Mouse (Mus musculus) midbrain, postnatal 0 days (tissue): ENCODE measurements around the gene Slc43a3. TPM values are rescaled to one million over a fixed set of nuclear protein-coding genes. Genes with fewer than 3 reads are reported as not detected.

Experiments used
- ATAC-seq: fragments of 200-750 bp; cut with Nextera tagmentation; 2 replicates; pipeline ENCODE4 v1.8.0; 2017; ENCODE audit warnings: moderate number of reproducible peaks, mild to moderate bottlenecking, moderate TSS enrichment, moderate library complexity; ENCODE audit not compliant: low FRiP score
- DNase-seq: peaks from one replicate; pipeline ENCODE4 v3.0.0-alpha.2; 2015; ENCODE audit warnings: low spot score
- H3K27ac ChIP-seq: fragments of 300-500 bp; sonication (generic); 2 replicates; pipeline ENCODE4 v1.5.1; 2014; ENCODE audit warnings: low read depth, mild to moderate bottlenecking, low read length, mixed read lengths
- H3K27me3 ChIP-seq: fragments of 300-500 bp; sonication (generic); 2 replicates; pipeline ENCODE4 v1.6.1; 2014; ENCODE audit warnings: low read length, control low read depth, mixed read lengths; ENCODE audit not compliant: insufficient read depth
- H3K36me3 ChIP-seq: fragments of 300-500 bp; sonication (generic); 2 replicates; pipeline ENCODE4 v1.6.1; 2014; ENCODE audit warnings: low read length, control low read depth, mixed read lengths; ENCODE audit not compliant: insufficient read depth
- H3K4me1 ChIP-seq: fragments of 300-500 bp; sonication (generic); 2 replicates; pipeline ENCODE4 v1.6.1; 2014; ENCODE audit warnings: mild to moderate bottlenecking, control low read depth, antibody characterized with exemption, low read length, mixed read lengths; ENCODE audit not compliant: insufficient read depth
- H3K4me2 ChIP-seq: fragments of 300-500 bp; sonication (generic); 2 replicates; pipeline ENCODE4 v1.6.1; 2014; ENCODE audit warnings: low read depth, mild to moderate bottlenecking, low read length, mixed read lengths; ENCODE audit not compliant: poor library complexity, severe bottlenecking
- H3K4me3 ChIP-seq: fragments of 300-500 bp; sonication (generic); 2 replicates; pipeline ENCODE4 v1.5.1; 2014; ENCODE audit warnings: low read depth, mild to moderate bottlenecking, low read length, moderate library complexity
- H3K9ac ChIP-seq: fragments of 300-500 bp; sonication (generic); replicated peaks from 2 replicates; pipeline ENCODE4 v1.6.1; 2014; ENCODE audit warnings: mild to moderate bottlenecking, low read length, moderate library complexity, mixed read lengths; ENCODE audit not compliant: poor library complexity, severe bottlenecking
- H3K9me3 ChIP-seq: fragments of 300-500 bp; sonication (generic); 2 replicates; pipeline ENCODE4 v1.6.1; 2016; ENCODE audit warnings: low read length, control low read depth
- CTCF ChIP-seq: IDR thresholded peaks from 2 replicates; pipeline ENCODE4 v1.5.1; 2016; ENCODE audit warnings: antibody characterized with exemption, mild to moderate bottlenecking
- WGBS: fragments of 180-500 bp; shearing (Covaris S2); extraction: QIAGEN DNeasy Blood & Tissue Kit; methylation state at CpG from one replicate; pipeline ENCODE4 v1.1.7; 2014; 5-methylcytosine and 5-hydroxymethylcytosine counted together
- microRNA-seq: library from miRNA; unstranded; fragments of <30 nt; microRNA quantifications from one replicate; pipeline ENCODE4, GENCODE M21; 2016; ENCODE audit warnings: borderline number of aligned reads
- polyA plus RNA-seq: library from polyadenylated mRNA; unstranded; fragments of >200 nt; fragmentation: Nextera tagmentation; extraction: Ambion mirVana; gene quantifications from 2 replicates; pipeline ENCODE4 v1.2.1, GENCODE M21; 2015
- total RNA-seq: library from RNA; depleted of rRNA; stranded (reverse); fragments of >200 nt; gene quantifications from 2 replicates; pipeline ENCODE4 v1.2.3, GENCODE M21; 2014; rRNA removed

The Slc43a3 gene
- total and polyA plus RNA-seq, 2 experiments from 2014 or later: 1.9 to 2.0 TPM

- DNase-seq (no peak), ATAC-seq (no peak)
- no peak overlapping the region for H3K4me2 ChIP-seq
- no peaks in the 10 kb centered on the region for H3K4me1 ChIP-seq
- H3K27me3 ChIP-seq: no peaks in the 10 kb centered on the region
- no peak overlapping the region for H3K4me3 ChIP-seq
- no peak for TF ChIP-seq CTCF
- no peak overlapping the region for H3K9ac ChIP-seq
- H3K27ac ChIP-seq: no peak overlapping the region
- no peaks in the 10 kb centered on the region for H3K9me3 ChIP-seq
- 87% methylated on average over 4 of the region's 4 CpGs for WGBS
- no peaks in the 10 kb centered on the region for H3K36me3 ChIP-seq
These were observed 68.0 kb downstream of the Slc43a3 start for GRCm38 (mm10) chr2:85004341-85004740.

- TF ChIP-seq CTCF: no peak
- Histone ChIP-seq H3K36me3 (no peaks in the 10 kb centered on the region), H3K9ac (no peak overlapping the region), H3K27me3 (no peaks in the 10 kb centered on the region), H3K4me2 (no peak overlapping the region), H3K4me3 (no peak overlapping the region), H3K4me1 (no peaks in the 10 kb centered on the region), H3K9me3 (no peaks in the 10 kb centered on the region), H3K27ac (no peak overlapping the region)
- ATAC-seq (no peak), DNase-seq (no peak)
- WGBS: 85% methylated on average over 7 of the region's 7 CpGs
These were observed 70.2 kb downstream of the Slc43a3 start for GRCm38 (mm10) chr2:85006600-85006999.

GRCm38 (mm10) chr2:85007729-85008128 lies 71.3 kb downstream of the Slc43a3 start:
- peak; percentile 17 for DNase-seq

More at GRCm38 (mm10) chr2:85007729-85008128, 71.3 kb downstream of the Slc43a3 start:
- 23% methylated on average over 4 of the region's 4 CpGs for WGBS
- Histone ChIP-seq H3K27me3 (no peaks in the 10 kb centered on the region), H3K9ac (no peak overlapping the region), H3K27ac (no peak overlapping the region), H3K9me3 (no peaks in the 10 kb centered on the region), H3K36me3 (no peaks in the 10 kb centered on the region), H3K4me2 (no peak overlapping the region), H3K4me1 (no peaks in the 10 kb centered on the region), H3K4me3 (no peak overlapping the region)
- peak; percentile 69 for TF ChIP-seq CTCF
- ATAC-seq: no peak

Small RNA genes lying within 50 kb of the gene (microRNA-seq; reads per million reads assigned to microRNA genes)
- gene Gm24332: not detected

Other genes starting within 250 kb of the Slc43a3 start
- 39.0 and 39.4 TPM in 2 replicates for gene Zdhhc5, start 221.4 kb upstream of the Slc43a3 start, total RNA-seq
- gene Zdhhc5, start 221.4 kb upstream of the Slc43a3 start, polyA plus RNA-seq: 14.5 and 17.9 TPM in 2 replicates
- gene Clp1, start 209.2 kb upstream of the Slc43a3 start, total RNA-seq: 12.6 TPM in 2 replicates
- 12.5 and 13.4 TPM in 2 replicates for gene Clp1, start 209.2 kb upstream of the Slc43a3 start, polyA plus RNA-seq
- gene Ypel4, start 202.5 kb upstream of the Slc43a3 start, total RNA-seq: 12.9 and 15.0 TPM in 2 replicates
- gene Ypel4, start 202.5 kb upstream of the Slc43a3 start, polyA plus RNA-seq: 14.3 and 14.7 TPM in 2 replicates
- gene Gm19426, start 192.9 kb upstream of the Slc43a3 start, total RNA-seq: 0.88 and 1.1 TPM in 2 replicates
- gene Gm19426, start 192.9 kb upstream of the Slc43a3 start, polyA plus RNA-seq: 2.1 and 2.4 TPM in 2 replicates
- 19.9 and 20.9 TPM in 2 replicates for gene Serping1, start 161.1 kb upstream of the Slc43a3 start, total RNA-seq
- 30.6 and 31.9 TPM in 2 replicates for gene Serping1, start 161.1 kb upstream of the Slc43a3 start, polyA plus RNA-seq
- 14.0 and 16.5 TPM in 2 replicates for gene Ube2l6, start 137.8 kb upstream of the Slc43a3 start, total RNA-seq
- gene Ube2l6, start 137.8 kb upstream of the Slc43a3 start, polyA plus RNA-seq: 14.2 and 15.1 TPM in 2 replicates
- not detected in 2 replicates for gene Smtnl1, start 113.9 kb upstream of the Slc43a3 start, total RNA-seq
- not detected in 2 replicates for gene Smtnl1, start 113.9 kb upstream of the Slc43a3 start, polyA plus RNA-seq
- gene Timm10, start 109.6 kb upstream of the Slc43a3 start, total RNA-seq: 43.6 and 62.5 TPM in 2 replicates
- gene Timm10, start 109.6 kb upstream of the Slc43a3 start, polyA plus RNA-seq: 85.0 and 99.0 TPM in 2 replicates
- 0.99 and 1.8 TPM in 2 replicates for gene Slc43a1, start 97.7 kb upstream of the Slc43a3 start, total RNA-seq
- 0.34 and 0.46 TPM in 2 replicates for gene Slc43a1, start 97.7 kb upstream of the Slc43a3 start, polyA plus RNA-seq
- 7.7 and 11.4 TPM in 2 replicates for gene Rtn4rl2, start 49.9 kb upstream of the Slc43a3 start, total RNA-seq
- 6.3 and 6.5 TPM in 2 replicates for gene Rtn4rl2, start 49.9 kb upstream of the Slc43a3 start, polyA plus RNA-seq
- not detected in 2 replicates for gene Prg2, start 43.9 kb downstream of the Slc43a3 start, total RNA-seq
- gene Prg2, start 43.9 kb downstream of the Slc43a3 start, polyA plus RNA-seq: not detected in 2 replicates
- not detected in 2 replicates for gene Prg3, start 51.6 kb downstream of the Slc43a3 start, total RNA-seq
- not detected in 2 replicates for gene Prg3, start 51.6 kb downstream of the Slc43a3 start, polyA plus RNA-seq
- 137 and 153 TPM in 2 replicates for gene Ssrp1, start 100.7 kb downstream of the Slc43a3 start, total RNA-seq
- 123 TPM in 2 replicates for gene Ssrp1, start 100.7 kb downstream of the Slc43a3 start, polyA plus RNA-seq
- 0.14 and 2.7 TPM in 2 replicates for gene P2rx3, start 100.9 kb downstream of the Slc43a3 start, total RNA-seq
- gene P2rx3, start 100.9 kb downstream of the Slc43a3 start, polyA plus RNA-seq: 0.48 and 0.88 TPM in 2 replicates
- gene Tnks1bp1, start 111.4 kb downstream of the Slc43a3 start, total RNA-seq: 86.8 and 102 TPM in 2 replicates
- 18.0 and 18.8 TPM in 2 replicates for gene Tnks1bp1, start 111.4 kb downstream of the Slc43a3 start, polyA plus RNA-seq
- 17.4 and 22.4 TPM in 2 replicates for gene Aplnr, start 199.6 kb downstream of the Slc43a3 start, total RNA-seq
- gene Aplnr, start 199.6 kb downstream of the Slc43a3 start, polyA plus RNA-seq: 19.3 and 21.3 TPM in 2 replicates